Mouse (Mus musculus): ENCODE measurements around the gene Ssu72.
"Not testable (repeated sequence)": the region's sequence is repeated elsewhere in the genome, so short reads cannot be mapped to it uniquely, and the experiment has no call there.

The Ssu72 gene

GRCm38 (mm10) chr4:155704721-155705591 lies at the start of gene Ssu72:
Gene Ssu72, plus strand, starts transcription at chr4:155704800.
- DNase-seq (ENCODE audit: low spot score): peak; percentile 89

DNA sequence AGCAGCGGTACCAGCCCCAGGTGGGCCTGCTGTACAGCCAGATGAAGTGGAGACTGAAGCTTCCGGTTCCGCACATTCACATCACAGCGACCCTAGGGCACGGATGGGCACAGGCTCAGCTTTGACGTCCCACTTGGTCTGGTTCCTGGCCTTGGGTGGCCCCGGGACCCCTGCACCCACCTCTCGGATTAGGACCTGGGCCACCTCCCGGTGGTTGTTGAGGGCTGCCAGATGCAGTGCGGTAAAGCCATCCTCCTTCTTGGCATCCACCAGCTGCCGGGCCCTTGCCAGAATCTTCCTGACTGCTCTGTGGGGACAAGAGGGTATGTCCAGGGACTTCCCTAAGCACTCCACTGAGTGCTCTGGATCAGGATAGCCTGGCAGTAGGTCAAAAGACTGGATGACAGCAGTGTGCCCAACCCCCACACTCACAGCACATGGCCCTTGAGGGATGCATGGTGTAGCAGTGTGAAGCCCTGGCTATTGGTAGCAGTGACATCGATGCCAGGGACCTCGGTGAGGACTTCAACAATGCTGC lies 48.3 kb upstream of the Ssu72 start:
- DNase-seq (ENCODE audit: low spot score): no peak

GRCm38 (mm10) chr4:155658961-155659360 lies 45.6 kb upstream of the Ssu72 start:
- no peak for DNase-seq (ENCODE audit: low spot score)

DNA sequence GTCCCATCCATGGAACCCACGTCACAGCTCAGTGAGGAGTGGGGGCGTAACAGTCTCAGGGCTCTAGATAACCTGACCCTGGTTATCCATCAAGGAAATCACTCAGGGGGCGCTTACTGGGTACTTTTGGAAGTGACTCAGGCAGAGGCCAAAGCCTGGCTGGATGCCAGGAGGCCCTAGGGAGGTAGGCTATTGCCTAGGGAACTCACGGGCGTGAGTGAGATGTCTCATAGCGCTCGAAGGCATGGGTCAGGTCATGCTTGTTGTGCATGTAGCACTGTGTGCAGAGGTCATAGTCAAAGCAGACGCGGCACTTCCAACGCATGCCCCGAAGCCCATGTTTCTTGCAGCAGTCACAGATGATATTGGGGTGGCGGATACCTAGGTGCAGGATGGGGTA lies 44.0 kb upstream of the Ssu72 start:
- DNase-seq (ENCODE audit: low spot score): no peak

DNA sequence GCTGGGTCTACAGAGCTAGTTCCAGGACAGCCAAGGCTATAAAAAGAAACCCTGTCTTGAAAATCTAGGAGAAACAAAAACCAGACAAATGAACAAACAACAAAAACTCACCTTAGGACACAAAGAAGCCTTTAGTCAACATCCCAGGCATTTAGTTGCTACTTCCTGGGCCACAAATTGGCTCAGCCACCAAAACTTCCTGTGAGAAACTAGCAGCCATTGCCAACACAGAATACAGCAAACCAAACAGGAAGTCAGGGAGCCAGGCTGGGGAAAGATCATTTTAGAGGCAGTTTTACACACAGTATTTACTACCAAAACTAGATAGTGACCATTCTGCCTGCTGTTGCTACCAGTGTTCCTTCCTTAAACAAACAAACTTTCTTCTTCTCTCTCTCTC lies 37.7 kb upstream of the Ssu72 start:
- no peak for DNase-seq (ENCODE audit: low spot score)

GRCm38 (mm10) chr4:155668689-155669597 lies 35.7 kb upstream of the Ssu72 start, which contains the start of gene Mib2:
Gene Mib2, minus strand, starts transcription at chr4:155669198.
- DNase-seq (ENCODE audit: low spot score): peak; percentile 98

DNA sequence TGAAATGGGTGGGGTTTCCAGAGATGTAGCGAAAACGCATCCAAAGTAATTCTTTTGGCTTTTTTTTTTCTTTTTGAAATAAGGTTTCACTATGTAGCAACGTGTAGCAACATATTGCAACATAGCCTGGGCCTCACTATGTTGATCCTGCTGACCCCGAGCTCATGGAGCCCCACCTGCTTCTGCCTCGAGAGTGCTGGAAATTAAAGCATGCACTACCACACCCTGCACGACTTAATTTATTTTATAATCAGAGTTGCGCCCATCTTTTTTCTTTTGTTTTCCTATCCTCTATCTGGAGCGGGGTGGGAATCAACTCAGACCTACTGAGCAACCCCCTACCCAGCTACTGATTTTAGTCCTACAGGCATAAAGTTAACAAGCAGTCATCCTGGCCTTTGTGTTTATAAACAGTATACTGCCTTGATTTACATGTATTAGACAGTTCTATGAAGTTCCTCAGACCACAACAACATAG lies 35.0 kb upstream of the Ssu72 start:
- no peak for DNase-seq (ENCODE audit: low spot score)

DNA sequence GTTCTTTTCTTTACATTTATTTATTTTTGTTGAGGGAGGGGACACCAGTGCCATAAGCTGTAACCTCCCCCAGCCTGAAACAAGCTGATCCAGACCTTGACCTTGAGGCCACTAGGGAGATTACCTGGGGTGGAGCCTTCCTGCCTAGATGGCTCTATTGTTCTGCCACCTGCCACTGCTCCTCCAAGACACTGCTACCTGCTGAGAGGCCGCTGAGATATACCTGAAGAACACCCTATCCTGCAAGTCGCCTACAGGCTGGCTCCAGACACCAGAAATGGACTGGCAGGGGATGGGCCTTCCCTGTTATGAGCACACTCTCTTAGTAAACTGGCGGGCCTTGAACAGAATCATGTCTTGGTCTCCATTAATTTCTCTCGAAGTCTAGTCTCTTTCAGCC lies 34.4 kb upstream of the Ssu72 start:
- DNase-seq (ENCODE audit: low spot score): not testable (repeated sequence)

GRCm38 (mm10) chr4:155672082-155672481 lies 32.5 kb upstream of the Ssu72 start:
- no peak for DNase-seq (ENCODE audit: low spot score)

GRCm38 (mm10) chr4:155675991-155676390 lies 28.6 kb upstream of the Ssu72 start:
- no peak for DNase-seq (ENCODE audit: low spot score)

DNA sequence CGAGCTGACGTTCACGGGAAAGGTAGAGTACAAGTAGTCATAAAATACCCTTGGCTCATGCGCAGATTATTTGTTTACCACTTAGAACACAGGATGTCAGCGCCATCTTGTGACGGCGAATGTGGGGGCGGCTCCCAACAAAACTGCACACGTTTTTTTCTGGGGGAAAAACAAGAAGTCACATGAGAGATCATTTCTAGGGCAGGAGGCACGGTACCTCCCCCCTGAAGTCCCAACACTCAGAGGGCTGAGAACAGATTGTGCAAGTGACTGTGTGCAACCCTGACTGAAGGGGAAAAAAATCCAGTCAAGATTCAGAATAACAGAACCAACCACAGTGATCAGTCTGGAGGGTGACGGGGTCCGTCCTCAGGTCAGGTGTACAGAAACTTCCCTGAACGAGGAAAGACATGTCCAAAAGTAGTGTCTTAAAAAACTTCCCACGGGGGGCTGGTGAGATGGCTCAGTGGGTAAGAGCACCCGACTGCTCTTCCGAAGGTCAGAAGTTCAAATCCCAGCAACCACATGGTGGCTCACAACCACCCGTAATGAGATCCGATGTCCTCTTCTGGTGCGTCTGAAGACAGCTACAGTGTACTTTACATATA lies 20.8 kb upstream of the Ssu72 start:
- not testable (repeated sequence) for DNase-seq (ENCODE audit: low spot score)

GRCm38 (mm10) chr4:155687764-155688163 lies 16.8 kb upstream of the Ssu72 start:
- DNase-seq (ENCODE audit: low spot score): not testable (repeated sequence)

DNA sequence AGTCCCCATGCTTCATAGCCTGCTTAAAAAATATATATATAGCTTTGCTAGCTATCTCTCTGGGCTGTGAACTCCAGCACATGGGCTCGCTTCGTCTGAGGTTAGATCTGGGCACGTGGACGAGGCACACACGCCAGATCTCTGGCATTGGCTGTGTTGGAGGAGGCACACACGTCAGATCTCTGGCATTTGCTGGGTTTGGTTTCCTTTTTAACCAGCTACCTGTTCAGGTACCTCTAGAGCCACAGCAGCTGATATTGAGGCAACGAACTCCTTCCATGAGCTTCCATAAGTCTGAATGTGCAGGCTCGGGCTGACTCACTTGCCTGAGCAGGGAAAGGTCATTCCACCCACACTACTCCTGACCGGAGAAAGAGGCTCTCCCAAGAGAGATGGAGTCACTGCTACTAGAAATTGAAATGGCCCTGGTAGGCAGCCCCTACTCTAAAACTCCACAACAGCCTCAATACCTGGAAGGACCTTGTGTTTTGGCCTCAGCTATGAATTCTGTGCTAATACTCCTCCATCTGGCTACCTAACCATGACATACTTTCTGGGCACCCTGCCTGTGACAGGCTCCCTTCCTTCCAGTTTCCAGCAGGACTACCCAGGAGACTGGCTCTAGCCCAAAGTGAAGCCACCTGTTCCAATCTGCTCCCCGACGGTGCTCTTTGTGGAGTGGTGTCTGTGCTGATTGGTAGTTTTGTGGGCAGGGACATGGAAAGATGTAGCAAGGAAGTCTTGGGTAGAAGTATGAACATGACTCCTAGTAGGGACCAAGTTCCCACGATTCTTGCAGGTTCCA lies 13.8 kb upstream of the Ssu72 start:
- DNase-seq (ENCODE audit: low spot score): no peak

GRCm38 (mm10) chr4:155692421-155692820 lies 12.2 kb upstream of the Ssu72 start:
- no peak for DNase-seq (ENCODE audit: low spot score)

- peak; percentile 59 for DNase-seq (ENCODE audit: low spot score)
These were observed 10.5 kb upstream of the Ssu72 start, which contains the start of gene Fndc10 for GRCm38 (mm10) chr4:155694111-155694481. Gene Fndc10, plus strand, starts transcription at chr4:155694342.

GRCm38 (mm10) chr4:155694482-155695401 lies 9.9 kb upstream of the Ssu72 start:
- peak; percentile 75 for DNase-seq (ENCODE audit: low spot score)

DNA sequence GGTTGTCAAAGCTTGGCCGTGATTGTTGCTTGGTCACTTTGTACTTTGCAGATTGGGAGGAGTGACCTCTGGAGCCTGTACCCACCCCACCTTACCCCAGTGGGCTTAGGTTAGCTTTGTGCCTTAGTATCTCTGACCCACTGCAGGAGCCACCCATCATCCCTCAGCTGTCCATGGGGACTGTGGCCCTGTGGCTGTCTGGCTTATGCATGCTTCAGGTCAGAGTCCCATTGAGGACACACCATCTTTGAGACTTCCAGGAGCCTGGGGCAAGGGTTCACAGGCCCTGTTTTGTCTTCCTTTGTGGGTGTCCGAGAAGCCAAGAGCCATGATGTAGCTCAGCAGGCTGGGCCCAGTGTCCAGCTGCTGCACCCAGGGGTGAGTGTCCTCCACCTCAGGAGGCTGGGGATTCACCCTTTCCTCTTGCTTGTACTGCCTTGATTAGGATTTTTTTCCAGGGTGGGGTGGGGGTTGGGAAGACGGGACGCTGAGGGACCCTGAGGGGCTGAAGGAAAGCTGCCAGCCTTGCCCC lies 9.0 kb upstream of the Ssu72 start:
- no peak for DNase-seq (ENCODE audit: low spot score)

DNA sequence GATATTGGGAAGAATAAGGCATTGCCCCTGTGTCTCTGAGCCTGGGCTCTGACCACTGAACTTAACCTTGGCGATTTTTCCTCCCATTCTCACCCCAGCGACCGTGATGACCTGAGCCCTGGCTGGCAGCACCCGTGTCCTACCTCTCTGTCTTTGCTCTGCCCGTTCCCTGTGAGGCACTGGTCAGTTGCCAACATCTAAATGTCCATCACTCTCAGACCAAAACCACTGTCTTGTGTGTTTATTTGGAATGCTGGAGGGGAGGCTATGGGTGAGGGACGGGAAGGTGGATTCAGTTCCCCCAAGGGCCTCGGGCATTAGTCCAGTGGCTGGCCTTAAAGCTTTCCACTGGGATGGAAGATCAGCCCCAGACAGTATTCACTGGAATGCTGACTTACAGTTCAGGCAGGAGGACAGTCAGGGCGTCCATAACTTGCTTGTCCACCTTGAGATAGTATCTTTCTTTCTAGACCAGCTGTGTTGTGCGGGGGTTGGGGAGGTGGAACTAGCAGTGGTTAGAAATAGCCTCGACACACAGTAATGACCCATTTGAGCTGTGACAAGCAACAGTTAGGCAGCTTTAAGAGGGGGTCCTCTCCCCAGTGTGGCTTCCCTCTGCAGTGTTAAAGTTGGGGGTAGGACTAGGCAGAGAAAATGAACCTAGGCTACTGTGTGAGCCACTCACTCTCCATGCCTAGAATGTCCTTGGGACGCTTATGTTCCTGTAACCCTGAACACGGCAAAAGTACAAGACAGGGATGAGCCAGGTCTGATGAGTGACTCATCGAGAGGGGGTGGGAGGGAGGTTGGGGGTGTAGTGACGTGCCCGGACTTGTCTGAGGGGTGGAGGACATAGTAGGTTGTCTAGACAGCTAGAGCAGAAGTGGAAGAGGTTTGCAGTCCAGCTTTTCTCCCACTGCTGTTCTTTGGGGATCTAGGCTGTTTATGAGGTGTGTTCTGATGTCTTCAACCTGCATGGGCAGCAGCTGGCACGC lies 8.0 kb upstream of the Ssu72 start:
- no peak for DNase-seq (ENCODE audit: low spot score)

All from left cerebral cortex, adult 11 months (tissue).